Mouse (Mus musculus): ENCODE results near the gene Troap.

Troap gene

GRCm38 (mm10) chr15:99087253-99088075 is 13.1 kb downstream of the Troap start, which contains the start of gene C1ql4:
Gene C1ql4, minus strand, starts transcription at chr15:99087817.
- DNase-seq (ENCODE audit: low spot score) = no peak

GRCm38 (mm10) chr15:99088292-99088691 is 13.9 kb downstream of the Troap start:
- peak; percentile 79 for DNase-seq (ENCODE audit: low spot score)

- DNase-seq (ENCODE audit: low spot score) = no peak
These were observed 14.7 kb downstream of the Troap start for GRCm38 (mm10) chr15:99089069-99089468.

- DNase-seq (ENCODE audit: low spot score) = no peak
These were observed 18.5 kb downstream of the Troap start, which contains the start of gene Dnajc22 for GRCm38 (mm10) chr15:99092870-99093269. Gene Dnajc22, plus strand, starts transcription at chr15:99093170.

- DNase-seq (ENCODE audit: low spot score) = no peak
These were observed 19.2 kb downstream of the Troap start for GRCm38 (mm10) chr15:99093291-99094258.

- no peak for DNase-seq (ENCODE audit: low spot score)
These were observed 20.4 kb downstream of the Troap start for GRCm38 (mm10) chr15:99094631-99095270.

GRCm38 (mm10) chr15:99095356-99095755 is 21.0 kb downstream of the Troap start:
- DNase-seq (ENCODE audit: low spot score) = no peak

- DNase-seq (ENCODE audit: low spot score) = no peak
These were observed 21.9 kb downstream of the Troap start for GRCm38 (mm10) chr15:99096061-99096793.

GRCm38 (mm10) chr15:99096831-99097500 is 22.6 kb downstream of the Troap start:
- DNase-seq (ENCODE audit: low spot score) = no peak

GRCm38 (mm10) chr15:99097840-99098492 is 23.6 kb downstream of the Troap start:
- DNase-seq (ENCODE audit: low spot score) = no peak

- DNase-seq (ENCODE audit: low spot score) = no peak
These were observed 24.1 kb downstream of the Troap start for GRCm38 (mm10) chr15:99098493-99098861.

GRCm38 (mm10) chr15:99099139-99099556 is 24.8 kb downstream of the Troap start:
- peak; percentile 50 for DNase-seq (ENCODE audit: low spot score)

GRCm38 (mm10) chr15:99099984-99100383 is 25.6 kb downstream of the Troap start:
- no peak for DNase-seq (ENCODE audit: low spot score)

GRCm38 (mm10) chr15:99105238-99105637 is 30.9 kb downstream of the Troap start:
- no peak for DNase-seq (ENCODE audit: low spot score)

- no peak for DNase-seq (ENCODE audit: low spot score)
These were observed 33.5 kb downstream of the Troap start for GRCm38 (mm10) chr15:99107866-99108265.

- no peak for DNase-seq (ENCODE audit: low spot score)
These were observed 36.8 kb downstream of the Troap start for GRCm38 (mm10) chr15:99111139-99111538.

- DNase-seq (ENCODE audit: low spot score) = no peak
These were observed 37.4 kb downstream of the Troap start for GRCm38 (mm10) chr15:99111809-99112208.

- no peak for DNase-seq (ENCODE audit: low spot score)
These were observed 38.5 kb downstream of the Troap start for GRCm38 (mm10) chr15:99112843-99113395.

GRCm38 (mm10) chr15:99113396-99113975 is 39.1 kb downstream of the Troap start:
- no peak for DNase-seq (ENCODE audit: low spot score)
